ENCODE assay signal across 8 mouse cellular contexts in the genomic region with DNA sequence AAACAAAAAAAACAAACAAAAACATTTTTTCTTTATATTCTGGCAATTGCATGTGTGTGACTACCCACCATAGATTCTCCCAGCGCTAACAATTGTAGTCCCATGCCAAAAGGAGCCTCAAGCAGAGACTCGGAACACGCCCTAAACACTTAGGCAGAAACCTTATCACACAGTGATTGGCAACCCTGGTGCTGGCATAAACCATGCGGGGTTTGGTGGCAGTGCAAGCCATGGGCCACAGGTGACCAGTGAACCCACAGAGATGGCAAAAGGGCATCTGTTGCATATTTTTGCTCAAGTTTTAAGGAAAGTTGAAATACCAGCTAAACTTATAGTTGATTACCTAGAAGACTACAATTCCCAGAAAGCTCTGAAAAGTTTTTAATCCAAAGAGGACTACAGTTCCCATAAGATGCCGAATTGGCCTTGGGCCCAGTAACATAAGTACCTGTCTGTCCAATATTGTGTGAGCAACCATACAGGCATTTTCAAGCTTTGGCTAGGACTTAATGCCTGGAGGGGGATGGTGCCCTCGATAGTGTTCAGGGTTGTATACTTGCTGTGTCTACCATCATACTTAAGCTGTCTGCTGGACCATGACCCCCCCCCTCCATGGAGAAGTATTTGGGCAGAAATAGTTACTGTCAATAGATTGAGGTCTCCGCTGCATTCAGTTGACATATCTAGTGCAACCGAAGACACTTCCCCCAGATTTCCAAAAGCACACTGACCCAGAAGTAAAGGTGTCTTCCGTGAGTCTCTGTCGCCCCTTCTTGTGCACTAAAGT. TPM values are rescaled to one million over a fixed set of nuclear protein-coding genes. Genes with fewer than 3 reads are reported as not detected.
DNase-seq lines count a peak whose midpoint lies in the region; ATAC-seq and TF ChIP-seq lines count a peak whose summit lies in the region.

No protein-coding gene starts in this region.

- H3K27me3 ChIP-seq in C2C12 (ENCODE audit: control insufficient read depth, insufficient read depth, insufficient read length), result no peaks in the 10 kb centered on the region
- H3K27me3 ChIP-seq in hindbrain, embryonic 15.5 days, result no peaks in the 10 kb centered on the region
- no peaks in the 10 kb centered on the region for H3K27me3 ChIP-seq in limb, embryonic 15.5 days
- no peaks in the 10 kb centered on the region for H3K27me3 ChIP-seq in midbrain, embryonic 16.5 days (ENCODE audit: control insufficient read depth, insufficient read depth, low read depth, low read length)

- intact Hi-C loops in gastrocnemius, postnatal 36 days (cut with DNase I), result no loop called here

- H3K4me3 ChIP-seq in C2C12 (ENCODE audit: insufficient read depth, poor library complexity, severe bottlenecking), result peak overlapping the region; percentile 76
- peak overlapping the region; percentile 52 for H3K4me3 ChIP-seq in embryonic fibroblast, embryonic 13.5 days (ENCODE audit: insufficient read depth, low read length)
- peak overlapping the region; percentile 92 for H3K4me3 ChIP-seq in hindbrain, embryonic 15.5 days
- peak overlapping the region; percentile 84 for H3K4me3 ChIP-seq in limb, embryonic 15.5 days
- H3K4me3 ChIP-seq in midbrain, embryonic 16.5 days (ENCODE audit: low read depth, low read length), result peak overlapping the region; percentile 93

- H3K79me3 ChIP-seq in C2C12 (ENCODE audit: low read depth), result peaks cover 26% of the 10 kb centered on the region

- peaks cover 62% of the 10 kb centered on the region for H3K79me2 ChIP-seq in C2C12 (ENCODE audit: control insufficient read depth, insufficient read depth)

- H3K4me1 ChIP-seq in embryonic fibroblast, embryonic 13.5 days (ENCODE audit: control insufficient read depth, insufficient read depth, low read length), result no peaks in the 10 kb centered on the region
- peaks cover 55% of the 10 kb centered on the region for H3K4me1 ChIP-seq in hindbrain, embryonic 15.5 days (replicated peaks)
- peaks cover 43% of the 10 kb centered on the region for H3K4me1 ChIP-seq in limb, embryonic 15.5 days
- H3K4me1 ChIP-seq in midbrain, embryonic 16.5 days (ENCODE audit: control insufficient read depth, insufficient read depth, low read length), result peaks cover 42% of the 10 kb centered on the region

- ATAC-seq in hindbrain, embryonic 15.5 days (ENCODE audit: low FRiP score, low read depth), result no peak
- ATAC-seq in limb, embryonic 15.5 days (ENCODE audit: insufficient number of reproducible peaks, low FRiP score, low TSS enrichment, low read depth), result no peak
- ATAC-seq in midbrain, embryonic 16.5 days, result no peak
- no peak for ATAC-seq in granulocyte monocyte progenitor cell, adult 5-6 weeks (replicated peaks; ENCODE audit: poor library complexity, severe bottlenecking)

- H3K36me3 ChIP-seq in C2C12 (ENCODE audit: control insufficient read depth, insufficient read depth), result peaks cover 11% of the 10 kb centered on the region
- peaks cover 14% of the 10 kb centered on the region for H3K36me3 ChIP-seq in hindbrain, embryonic 15.5 days
- peaks cover 19% of the 10 kb centered on the region for H3K36me3 ChIP-seq in limb, embryonic 15.5 days
- peaks cover 4% of the 10 kb centered on the region for H3K36me3 ChIP-seq in midbrain, embryonic 16.5 days (ENCODE audit: control insufficient read depth, insufficient read depth, low read length)

- DNase-seq in NIH3T3 (ENCODE audit: low read depth), result peak; percentile 92
- DNase-seq in gastrocnemius, postnatal 36 days, result no peak

- TF ChIP-seq CTCF in C2C12 (IDR thresholded peaks at IDR 0.05; ENCODE audit: control insufficient read depth, insufficient read depth, insufficient read length), result no peak
- no peak for TF ChIP-seq CTCF in embryonic fibroblast, embryonic 13.5 days (IDR thresholded peaks at IDR 0.05; ENCODE audit: borderline replicate concordance, insufficient read depth, low read length)

- H3K9me3 ChIP-seq in hindbrain, embryonic 15.5 days, result no peaks in the 10 kb centered on the region
- no peaks in the 10 kb centered on the region for H3K9me3 ChIP-seq in limb, embryonic 15.5 days
- H3K9me3 ChIP-seq in midbrain, embryonic 16.5 days (replicated peaks; ENCODE audit: control insufficient read depth, low read length, poor library complexity, severe bottlenecking), result no peaks in the 10 kb centered on the region

- peak overlapping the region; percentile 99 for H3K9ac ChIP-seq in hindbrain, embryonic 15.5 days
- H3K9ac ChIP-seq in limb, embryonic 15.5 days, result peak overlapping the region; percentile 94
- H3K9ac ChIP-seq in midbrain, embryonic 16.5 days (ENCODE audit: low read depth, low read length), result peak overlapping the region; percentile 95

- peak overlapping the region; percentile 85 for H3K27ac ChIP-seq in embryonic fibroblast, embryonic 13.5 days (ENCODE audit: insufficient read depth, low read length)
- H3K27ac ChIP-seq in hindbrain, embryonic 15.5 days (replicated peaks), result peak overlapping the region; percentile 98
- peak overlapping the region; percentile 98 for H3K27ac ChIP-seq in limb, embryonic 15.5 days
- peak overlapping the region; percentile 97 for H3K27ac ChIP-seq in midbrain, embryonic 16.5 days (ENCODE audit: low read length)

- WGBS in hindbrain, embryonic 15.5 days, result 21% methylated on average over 10 of the region's 10 CpGs
- 16% methylated on average over 10 of the region's 10 CpGs for WGBS in limb, embryonic 15.5 days
- 18% methylated on average over 10 of the region's 10 CpGs for WGBS in midbrain, embryonic 16.5 days

- H3K4me2 ChIP-seq in hindbrain, embryonic 15.5 days, result peak overlapping the region; percentile 96
- peak overlapping the region; percentile 61 for H3K4me2 ChIP-seq in limb, embryonic 15.5 days
- peak overlapping the region; percentile 93 for H3K4me2 ChIP-seq in midbrain, embryonic 16.5 days (ENCODE audit: low read length)

- H3ac ChIP-seq in C2C12 (ENCODE audit: control insufficient read depth, insufficient read length, low read depth), result peak overlapping the region; percentile 97

- TF ChIP-seq POLR2A in embryonic fibroblast, embryonic 13.5 days (IDR thresholded peaks at IDR 0.05; ENCODE audit: low read depth, low read length), result no peak; the same call in 1 of the 2 replicates

RNA-seq across cellular contexts. Expression of gene C2, which starts 0.5 kb away (rescaled TPM):
- polyA plus RNA-seq in C2C12 (2012; fragmentation: generic; extraction: Trizol), result 0.32 TPM
- 3.0 and 6.6 TPM in 2 replicates for polyA plus RNA-seq in embryonic fibroblast, embryonic 13.5 days (2011; ENCODE audit: insufficient read length, low read depth, missing spikeins)
- polyA plus RNA-seq in hindbrain, embryonic 15.5 days (2015; fragmentation: Nextera tagmentation; extraction: Ambion mirVana), result 2.4 and 3.7 TPM in 2 replicates
- 4.6 and 5.2 TPM in 2 replicates for polyA plus RNA-seq in limb, embryonic 15.5 days (2015; fragmentation: Nextera tagmentation; extraction: Ambion mirVana)
- 1.6 and 2.4 TPM in 2 replicates for polyA plus RNA-seq in midbrain, embryonic 16.5 days (2015; fragmentation: Nextera tagmentation; extraction: Ambion mirVana)
- 1 to 10 TPM; 1.4 to 1.5 TPM for total RNA-seq in gastrocnemius, postnatal 36 days (2021)
- total RNA-seq in granulocyte monocyte progenitor cell, adult 5-6 weeks (2014; fragmentation: Nextera tagmentation), result 1.5 and 7.7 TPM in 2 replicates
- total RNA-seq in granulocyte monocyte progenitor cell, adult 5-6 weeks (2017), result 0.47 TPM in 1 of 2 replicates, not detected in the other

RNA-seq across cellular contexts. Expression of gene Ehmt2, which starts 0.7 kb away (rescaled TPM):
- 106 TPM for polyA plus RNA-seq in C2C12 (2012; fragmentation: generic; extraction: Trizol)
- 84.7 and 94.2 TPM in 2 replicates for polyA plus RNA-seq in embryonic fibroblast, embryonic 13.5 days (2011; ENCODE audit: insufficient read length, low read depth, missing spikeins)
- polyA plus RNA-seq in hindbrain, embryonic 15.5 days (2015; fragmentation: Nextera tagmentation; extraction: Ambion mirVana), result 90.9 and 96.7 TPM in 2 replicates
- 64.6 and 78.1 TPM in 2 replicates for polyA plus RNA-seq in limb, embryonic 15.5 days (2015; fragmentation: Nextera tagmentation; extraction: Ambion mirVana)
- 99.8 and 102 TPM in 2 replicates for polyA plus RNA-seq in midbrain, embryonic 16.5 days (2015; fragmentation: Nextera tagmentation; extraction: Ambion mirVana)
- total RNA-seq in gastrocnemius, postnatal 36 days (2021), result 10 to 100 TPM; 24.7 to 28.2 TPM
- total RNA-seq in granulocyte monocyte progenitor cell, adult 5-6 weeks (2014; fragmentation: Nextera tagmentation), result 78.2 and 87.0 TPM in 2 replicates
- 90.9 and 120 TPM in 2 replicates for total RNA-seq in granulocyte monocyte progenitor cell, adult 5-6 weeks (2017)

RNA-seq across cellular contexts. Expression of gene Gm20547, which starts 15.7 kb away (rescaled TPM):
- not detected for polyA plus RNA-seq in C2C12 (2012; fragmentation: generic; extraction: Trizol)
- polyA plus RNA-seq in embryonic fibroblast, embryonic 13.5 days (2011; ENCODE audit: insufficient read length, low read depth, missing spikeins), result 0.58 TPM in 1 of 2 replicates, not detected in the other
- not detected in 2 replicates for polyA plus RNA-seq in hindbrain, embryonic 15.5 days (2015; fragmentation: Nextera tagmentation; extraction: Ambion mirVana)
- polyA plus RNA-seq in limb, embryonic 15.5 days (2015; fragmentation: Nextera tagmentation; extraction: Ambion mirVana), result not detected in 2 replicates
- 0.16 TPM in 1 of 2 replicates, not detected in the other for polyA plus RNA-seq in midbrain, embryonic 16.5 days (2015; fragmentation: Nextera tagmentation; extraction: Ambion mirVana)
- total RNA-seq in gastrocnemius, postnatal 36 days (2021), result under 1 TPM in 1 of 2 experiments, not detected in 1; 0.20 TPM
- not detected in 2 replicates for total RNA-seq in granulocyte monocyte progenitor cell, adult 5-6 weeks (2014; fragmentation: Nextera tagmentation)
- total RNA-seq in granulocyte monocyte progenitor cell, adult 5-6 weeks (2017), result not detected in 2 replicates

RNA-seq across cellular contexts. Expression of gene Slc44a4, which starts 16.7 kb away (rescaled TPM):
- polyA plus RNA-seq in C2C12 (2012; fragmentation: generic; extraction: Trizol), result 0.06 TPM
- not detected in 2 replicates for polyA plus RNA-seq in embryonic fibroblast, embryonic 13.5 days (2011; ENCODE audit: insufficient read length, low read depth, missing spikeins)
- polyA plus RNA-seq in hindbrain, embryonic 15.5 days (2015; fragmentation: Nextera tagmentation; extraction: Ambion mirVana), result 0.09 TPM in 1 of 2 replicates, not detected in the other
- polyA plus RNA-seq in limb, embryonic 15.5 days (2015; fragmentation: Nextera tagmentation; extraction: Ambion mirVana), result 0.17 TPM in 1 of 2 replicates, not detected in the other
- polyA plus RNA-seq in midbrain, embryonic 16.5 days (2015; fragmentation: Nextera tagmentation; extraction: Ambion mirVana), result 0.09 TPM in 1 of 2 replicates, not detected in the other
- under 1 TPM in 1 of 2 experiments, not detected in 1; 0.17 TPM for total RNA-seq in gastrocnemius, postnatal 36 days (2021)
- 0.41 TPM in 1 of 2 replicates, not detected in the other for total RNA-seq in granulocyte monocyte progenitor cell, adult 5-6 weeks (2014; fragmentation: Nextera tagmentation)
- total RNA-seq in granulocyte monocyte progenitor cell, adult 5-6 weeks (2017), result 0.78 and 1.8 TPM in 2 replicates

RNA-seq across cellular contexts. Expression of gene Zbtb12, which starts 18.3 kb away (rescaled TPM):
- polyA plus RNA-seq in C2C12 (2012; fragmentation: generic; extraction: Trizol), result 15.2 TPM
- polyA plus RNA-seq in embryonic fibroblast, embryonic 13.5 days (2011; ENCODE audit: insufficient read length, low read depth, missing spikeins), result 12.3 and 16.2 TPM in 2 replicates
- polyA plus RNA-seq in hindbrain, embryonic 15.5 days (2015; fragmentation: Nextera tagmentation; extraction: Ambion mirVana), result 11.9 and 12.9 TPM in 2 replicates
- 1.7 and 2.8 TPM in 2 replicates for polyA plus RNA-seq in limb, embryonic 15.5 days (2015; fragmentation: Nextera tagmentation; extraction: Ambion mirVana)
- 12.4 and 13.1 TPM in 2 replicates for polyA plus RNA-seq in midbrain, embryonic 16.5 days (2015; fragmentation: Nextera tagmentation; extraction: Ambion mirVana)
- total RNA-seq in gastrocnemius, postnatal 36 days (2021), result 1 to 10 TPM; 4.6 to 5.7 TPM
- total RNA-seq in granulocyte monocyte progenitor cell, adult 5-6 weeks (2014; fragmentation: Nextera tagmentation), result 12.2 and 14.2 TPM in 2 replicates
- total RNA-seq in granulocyte monocyte progenitor cell, adult 5-6 weeks (2017), result 13.3 and 15.3 TPM in 2 replicates
